Mouse (Mus musculus): Measurements from ENCODE around the gene Olfr1373.

The Olfr1373 gene

GRCm38 (mm10) chr11:52106438-52106837, 38.9 kb downstream of the Olfr1373 start:
- no peak for DNase-seq (ENCODE audit: extremely low spot score)

DNA sequence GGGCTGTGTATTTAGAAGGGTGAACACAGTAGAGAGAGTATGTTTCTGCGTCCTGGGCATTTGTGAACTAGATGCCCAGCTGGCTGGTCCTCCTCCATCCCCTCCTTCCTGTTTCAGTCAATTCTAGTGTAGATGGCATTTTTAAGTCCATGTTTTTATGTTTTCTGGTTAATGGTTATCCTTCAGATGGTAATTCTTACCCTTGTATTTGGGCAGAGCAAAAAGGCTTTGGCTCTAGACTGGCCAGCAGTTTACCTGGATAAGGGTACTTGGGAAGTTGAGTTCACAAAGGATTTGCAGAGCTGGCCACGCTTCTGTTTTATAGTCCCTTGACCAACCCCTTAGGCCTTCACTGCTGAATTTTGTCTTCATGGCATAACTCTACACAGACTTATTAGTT, 39.3 kb downstream of the Olfr1373 start:
- no peak for DNase-seq (ENCODE audit: extremely low spot score)

GRCm38 (mm10) chr11:52105503-52105902, 39.8 kb downstream of the Olfr1373 start:
- DNase-seq (ENCODE audit: extremely low spot score) = no peak

DNA sequence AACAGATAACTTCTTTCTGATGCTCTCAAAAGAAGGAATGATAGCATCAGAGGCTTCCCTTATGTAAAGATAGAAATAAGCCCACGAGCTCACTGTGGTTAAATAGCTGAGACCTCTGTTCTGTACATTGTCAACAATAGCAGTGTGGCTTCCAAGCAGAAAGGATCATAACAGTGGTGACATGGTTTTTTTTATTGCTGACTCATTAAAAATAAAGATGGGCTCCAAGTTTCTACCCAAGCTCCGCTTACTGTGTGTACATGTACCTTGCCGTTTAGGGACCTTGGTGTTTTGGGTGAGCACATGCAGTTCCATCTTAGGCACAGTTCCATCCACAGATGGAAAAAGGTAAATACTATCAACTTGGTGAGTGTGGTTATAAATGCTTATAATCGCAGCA, 42.4 kb downstream of the Olfr1373 start:
- no peak for DNase-seq (ENCODE audit: extremely low spot score)

GRCm38 (mm10) chr11:52099771-52100219, 45.5 kb downstream of the Olfr1373 start:
- no peak for DNase-seq (ENCODE audit: extremely low spot score)

GRCm38 (mm10) chr11:52099031-52099761, 46.1 kb downstream of the Olfr1373 start:
- peak; percentile 82 for DNase-seq (ENCODE audit: extremely low spot score)

DNA sequence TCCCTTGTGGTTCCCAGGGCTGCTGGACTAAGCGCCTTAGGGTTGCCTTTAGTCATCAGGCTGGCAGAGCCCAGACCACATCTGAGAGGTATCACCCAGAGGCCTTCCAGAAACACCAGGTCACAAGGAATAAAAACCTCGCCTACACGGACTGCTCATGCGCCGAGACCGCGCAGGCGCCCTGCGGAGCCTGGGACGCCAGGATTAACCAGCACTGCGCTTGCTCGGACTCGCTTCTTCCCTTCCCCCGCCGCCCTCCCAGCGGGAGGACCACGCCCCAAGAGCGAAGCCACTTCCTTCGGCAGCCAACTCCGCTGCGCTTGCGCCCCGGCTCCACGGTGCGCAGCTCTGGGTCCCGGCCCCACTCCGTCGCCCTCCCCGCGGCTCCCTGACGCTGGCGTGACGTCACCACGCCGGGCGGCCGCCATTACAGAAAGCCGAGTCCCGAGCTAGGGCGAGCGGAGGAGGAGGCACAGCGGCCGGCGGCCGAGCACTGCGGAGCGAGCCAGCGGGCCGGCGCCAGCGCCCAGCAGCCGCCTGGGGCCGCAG, 46.9 kb downstream of the Olfr1373 start, which contains the start of gene Ppp2ca:
Gene Ppp2ca (plus strand): TSS at position 284 of the 549 bp plus-strand sequence.
- peak; percentile 98 for DNase-seq (ENCODE audit: extremely low spot score)

DNA sequence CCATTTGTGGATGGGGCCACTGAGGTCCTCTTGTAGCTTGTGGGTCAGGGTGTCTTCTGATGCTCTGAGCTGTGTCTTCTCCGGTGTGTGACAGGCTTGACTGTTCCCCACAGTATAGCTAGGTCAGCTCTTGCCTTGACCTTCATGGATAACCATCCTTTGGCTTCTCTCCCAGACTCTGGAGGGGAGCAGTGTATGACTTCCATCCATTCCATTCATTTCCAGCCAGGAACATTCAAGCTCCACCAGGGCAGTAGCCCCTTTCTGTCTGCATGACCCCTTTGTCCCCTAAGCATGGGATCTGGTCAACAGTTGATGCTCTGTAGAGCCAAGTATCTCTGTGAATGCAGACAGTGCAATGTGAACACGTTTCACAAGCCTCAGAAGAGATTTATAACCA, 47.7 kb downstream of the Olfr1373 start:
- no peak for DNase-seq (ENCODE audit: extremely low spot score)

DNA sequence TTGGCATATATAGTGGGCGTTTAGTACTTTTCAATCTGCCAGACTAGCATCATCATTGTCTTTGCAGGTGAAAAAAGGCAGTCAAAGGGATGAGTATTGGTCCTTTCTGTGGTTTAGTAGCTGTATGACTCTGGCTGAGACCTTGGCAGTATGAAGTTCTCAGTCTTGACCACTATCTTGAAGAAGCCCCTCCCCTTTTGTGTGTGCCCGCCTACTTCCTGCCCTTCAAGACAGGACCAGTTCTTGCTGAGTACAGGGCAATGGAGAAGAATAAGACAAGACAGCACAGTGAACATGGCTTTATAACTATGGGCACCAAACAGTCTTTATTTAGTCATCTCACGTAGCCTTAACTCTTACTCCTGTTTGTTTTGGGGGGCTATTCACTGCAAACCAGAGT, 48.3 kb downstream of the Olfr1373 start:
- DNase-seq (ENCODE audit: extremely low spot score) = no peak
